Mouse (Mus musculus) liver, embryonic 14.5 days (tissue): ENCODE measurements around the gene Nr5a2. TPM values are rescaled to one million over a fixed set of nuclear protein-coding genes. Genes with fewer than 3 reads are reported as not detected.
A peak's percentile ranks its signal among the peaks of the same experiment; 100 is the strongest.

Experiments used
- ATAC-seq: fragments of 200-750 bp; cut with Nextera tagmentation; 2 replicates; pipeline ENCODE4 v1.8.0; 2017; ENCODE audit warnings: moderate number of reproducible peaks, mild to moderate bottlenecking, moderate library complexity; ENCODE audit not compliant: insufficient read depth
- DNase-seq, 3 experiments: peaks; one replicate each; pipeline ENCODE4 v3.0.0-alpha.2; 2012 to 2013; ENCODE audit warnings: low read depth in 3 of 3, low spot score in 3 of 3
- H3K27ac ChIP-seq: fragments of 300-500 bp; sonication (generic); 2 replicates; pipeline ENCODE4 v1.5.1; 2014; ENCODE audit warnings: moderate library complexity, mild to moderate bottlenecking, control low read depth, inconsistent platforms
- H3K27me3 ChIP-seq: fragments of 300-500 bp; sonication (generic); 2 replicates; pipeline ENCODE4 v1.6.1; 2014; ENCODE audit warnings: mild to moderate bottlenecking, low read length, moderate library complexity; ENCODE audit not compliant: control insufficient read depth, insufficient read depth
- H3K36me3 ChIP-seq: fragments of 300-500 bp; sonication (generic); replicated peaks from 2 replicates; pipeline ENCODE4 v1.6.1; 2014; ENCODE audit warnings: low read depth; ENCODE audit not compliant: control insufficient read depth, insufficient read depth
- H3K4me1 ChIP-seq, 2 experiments: fragments of 200-500 bp in 1 of 2; fragments of 300-500 bp in 1 of 2; sonication (generic) in 1 of 2; replicated peaks; 2 replicates each; pipeline ENCODE4 v1.6.1; 2012 to 2014; ENCODE audit warnings: antibody characterized with exemption in 1 of 2, inconsistent platforms in 1 of 2, low read length in 1 of 2; ENCODE audit not compliant: control insufficient read depth in 2 of 2, insufficient read depth in 2 of 2
- H3K4me2 ChIP-seq: fragments of 300-500 bp; sonication (generic); 2 replicates; pipeline ENCODE4 v1.6.1; 2014; ENCODE audit warnings: low read depth, mild to moderate bottlenecking, control low read depth, moderate library complexity
- H3K4me3 ChIP-seq, 2 experiments: fragments of 200-500 bp in 1 of 2; fragments of 300-500 bp in 1 of 2; sonication (generic) in 1 of 2; 2 replicates each; pipeline ENCODE4 v1.5.1; 2012 to 2014; ENCODE audit warnings: low read depth in 2 of 2, low read length in 2 of 2, mild to moderate bottlenecking in 2 of 2, control low read depth in 1 of 2, inconsistent platforms in 1 of 2, moderate library complexity in 1 of 2; ENCODE audit not compliant: insufficient read depth in 1 of 2
- H3K9ac ChIP-seq: fragments of 300-500 bp; sonication (generic); replicated peaks from 2 replicates; pipeline ENCODE4 v1.6.1; 2014; ENCODE audit warnings: mild to moderate bottlenecking, control low read depth, moderate library complexity
- H3K9me3 ChIP-seq: fragments of 300-500 bp; sonication (generic); 2 replicates; pipeline ENCODE4 v1.6.1; 2016; ENCODE audit warnings: low read length, mixed read lengths; ENCODE audit not compliant: control insufficient read depth
- CTCF ChIP-seq: IDR thresholded peaks from 2 replicates; pipeline ENCODE4 v1.5.1; 2016; ENCODE audit warnings: antibody characterized with exemption, low read depth, control low read depth
- EP300 ChIP-seq: IDR thresholded peaks from 2 replicates; pipeline ENCODE4 v1.6.1; 2016; ENCODE audit warnings: antibody characterized with exemption, low read depth
- whole genome bisulfite sequencing: fragments of 180-500 bp; shearing (Covaris S2); extraction: QIAGEN DNeasy Blood & Tissue Kit; methylation state at CpG from one replicate; pipeline ENCODE4 v1.1.7; 2014; ENCODE audit not compliant: insufficient replicate concordance; 5-methylcytosine and 5-hydroxymethylcytosine counted together
- polyA plus RNA-seq, 2 experiments: library from polyadenylated mRNA; depleted of rRNA in 1 of 2; stranded (reverse) in 1 of 2; unstranded in 1 of 2; fragments of >200 nt; fragmentation: Nextera tagmentation in 1 of 2; extraction: Ambion mirVana in 1 of 2; gene quantifications; 2 replicates each; pipeline versions ENCODE4 v1.2.1 to v1.2.3; 2012 to 2014

Gene Nr5a2
- polyA plus RNA-seq, 2 experiments: 1.4 to 2.8 TPM

DNA sequence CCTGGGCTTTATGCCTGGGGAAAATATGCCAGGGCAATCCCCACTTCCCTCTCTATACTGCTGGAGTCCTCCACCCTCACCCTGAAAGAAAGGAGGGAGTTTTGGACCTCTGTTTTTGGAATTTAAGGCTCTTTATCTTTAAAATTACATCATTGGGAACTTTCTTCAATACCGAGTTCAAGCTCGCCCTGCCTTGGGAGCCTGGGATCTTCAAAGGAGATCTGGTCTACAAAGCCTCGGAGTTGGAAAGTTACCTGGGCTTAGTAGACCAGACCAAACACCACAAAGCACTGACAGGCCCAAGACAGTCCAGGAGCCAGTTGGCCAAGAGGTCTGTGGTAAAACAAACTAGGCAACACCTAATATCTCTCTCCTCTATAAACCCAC is 6.1 kb downstream of the Nr5a2 start:
- DNase-seq (no peak), ATAC-seq (no peak)
- Histone ChIP-seq H3K4me3 (no peak overlapping the region), H3K4me2 (no peak overlapping the region; the same call in 1 of the 2 replicates), H3K9me3 (no peaks in the 10 kb centered on the region), H3K27me3 (peaks cover 39% of the 10 kb centered on the region), H3K27ac (no peak overlapping the region), H3K4me1 (0 out of 4 replicates have a peak, but pooled peaks cover 0 to 1% of the 10 kb centered on the region in 2 experiments), H3K36me3 (no peaks in the 10 kb centered on the region), H3K9ac (no peak overlapping the region)
- TF ChIP-seq CTCF: no peak
- TF ChIP-seq EP300: no peak
- WGBS: 18% methylated on average over 3 of the region's 3 CpGs

- ATAC-seq (no peak), DNase-seq (no peak)
- Histone ChIP-seq H3K36me3 (no peaks in the 10 kb centered on the region), H3K4me1 (0 out of 4 replicates have a peak, but pooled peaks cover 0 to 1% of the 10 kb centered on the region in 2 experiments), H3K4me2 (peak overlapping the region; percentile 46), H3K27me3 (peaks cover 44% of the 10 kb centered on the region), H3K4me3 (no peak overlapping the region), H3K27ac (no peak overlapping the region), H3K9me3 (no peaks in the 10 kb centered on the region), H3K9ac (no peak overlapping the region)
- WGBS: 2% methylated on average over 15 of the region's 15 CpGs
- TF ChIP-seq EP300: no peak
- no peak for TF ChIP-seq CTCF
Observed at GRCm38 (mm10) chr1:136953444-136954107, 6.7 kb downstream of the Nr5a2 start.

- ATAC-seq (no peak), DNase-seq (no peak)
- TF ChIP-seq CTCF (no peak), EP300 (no peak)
- H3K36me3 ChIP-seq: no peaks in the 10 kb centered on the region
- 2% methylated on average over 39 of the region's 39 CpGs for WGBS
- peaks cover 52% of the 10 kb centered on the region for H3K27me3 ChIP-seq
- H3K4me3 ChIP-seq: peak overlapping the region; percentile 11 to 33
- no peaks in the 10 kb centered on the region for H3K9me3 ChIP-seq
- H3K4me1 ChIP-seq: 0 out of 4 replicates have a peak, but pooled peaks cover 0 to 1% of the 10 kb centered on the region in 2 experiments
- H3K4me2 ChIP-seq: peak overlapping the region; percentile 46
- H3K9ac ChIP-seq: no peak overlapping the region
- no peak overlapping the region for H3K27ac ChIP-seq
Observed at GRCm38 (mm10) chr1:136952609-136953311, 7.5 kb downstream of the Nr5a2 start.

GRCm38 (mm10) chr1:136951946-136952531 is 8.2 kb downstream of the Nr5a2 start:
- H3K36me3 ChIP-seq: no peaks in the 10 kb centered on the region
- H3K4me3 ChIP-seq: no peak overlapping the region; a peak in 1 of 4 replicates
- ATAC-seq (no peak), DNase-seq (no peak)
- peaks cover 60% of the 10 kb centered on the region for H3K27me3 ChIP-seq
- no peak overlapping the region for H3K9ac ChIP-seq
- no peak for TF ChIP-seq EP300
- TF ChIP-seq CTCF: no peak
- 0 out of 4 replicates have a peak, but pooled peaks cover 0 to 1% of the 10 kb centered on the region in 2 experiments for H3K4me1 ChIP-seq
- H3K27ac ChIP-seq: no peak overlapping the region
- peak overlapping the region; percentile 46 for H3K4me2 ChIP-seq
- no peaks in the 10 kb centered on the region for H3K9me3 ChIP-seq
- whole genome bisulfite sequencing: 5% methylated on average over 18 of the region's 21 CpGs

DNA sequence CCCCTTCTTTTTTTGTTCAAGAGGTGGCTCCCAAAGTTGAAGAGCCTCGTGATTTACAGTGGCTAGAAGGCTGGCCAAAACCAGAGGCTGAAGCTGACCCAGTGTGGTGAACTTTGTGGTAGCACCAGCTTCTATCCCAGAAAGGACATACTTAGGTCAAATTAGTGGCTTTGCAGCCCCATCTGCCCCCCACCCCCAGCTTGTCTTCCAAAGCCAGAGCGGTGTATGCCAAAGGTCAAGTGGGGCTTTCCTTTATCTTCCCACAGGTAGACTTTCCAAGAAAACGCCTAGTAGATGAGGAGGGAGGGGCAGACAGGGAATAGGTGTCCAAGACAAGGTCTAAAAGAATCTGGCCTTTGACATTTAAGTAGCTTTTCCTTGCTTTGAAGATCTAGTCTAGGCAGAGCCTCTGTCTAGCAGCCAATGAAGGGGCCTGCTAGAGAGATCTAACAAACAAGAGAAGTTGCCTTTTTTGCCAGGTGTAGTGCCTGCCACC is 9.0 kb downstream of the Nr5a2 start:
- no peak overlapping the region for H3K4me3 ChIP-seq
- no peaks in the 10 kb centered on the region for H3K9me3 ChIP-seq
- 0 out of 4 replicates have a peak, but pooled peaks cover 0 to 1% of the 10 kb centered on the region in 2 experiments for H3K4me1 ChIP-seq
- TF ChIP-seq EP300: no peak
- TF ChIP-seq CTCF: no peak
- H3K27me3 ChIP-seq: peaks cover 68% of the 10 kb centered on the region
- WGBS: 10% methylated on average over 3 of the region's 3 CpGs
- no peak for DNase-seq
- H3K27ac ChIP-seq: no peak overlapping the region
- H3K36me3 ChIP-seq: no peaks in the 10 kb centered on the region
- H3K4me2 ChIP-seq: no peak overlapping the region
- H3K9ac ChIP-seq: no peak overlapping the region
- ATAC-seq: no peak
